ENCODE assay signal across 11 mouse cellular contexts in the genomic region with DNA sequence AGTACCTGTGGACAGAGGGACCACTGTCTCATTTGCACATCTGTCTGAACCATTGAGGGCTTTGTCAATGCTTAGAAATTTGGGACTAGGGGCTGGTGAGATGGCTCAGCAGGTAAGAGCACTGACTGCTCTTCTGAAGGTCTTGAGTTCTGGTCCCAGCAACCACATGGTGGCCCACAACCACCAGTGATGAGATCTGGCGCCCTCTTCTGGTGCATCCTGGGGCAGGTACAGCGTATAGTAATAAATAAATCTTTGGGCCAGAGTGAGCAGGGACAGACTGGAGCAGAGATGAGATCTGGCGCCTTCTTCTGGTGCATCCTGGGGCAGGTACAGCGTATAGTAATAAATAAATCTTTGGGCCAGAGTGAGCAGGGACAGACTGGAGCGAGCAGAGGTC. TPM values are rescaled to one million over a fixed set of nuclear protein-coding genes. Genes with fewer than 3 reads are reported as not detected.
DNase-seq lines count a peak whose midpoint lies in the region; ATAC-seq and TF ChIP-seq lines count a peak whose summit lies in the region.
"Not testable (repeated sequence)": the region's sequence is repeated elsewhere in the genome, so short reads cannot be mapped to it uniquely, and the experiment has no call there.
"Had no signal": no experiment of that assay in that cellular context is flagged by ENCODE, and none has a peak within 500 bp of the region (broad histone marks: within the 10 kb centered on the region; RNA-seq: fewer than 3 reads in every experiment).

No protein-coding gene starts in this region.

- not testable (repeated sequence) for H3K27ac ChIP-seq in forebrain, postnatal 0 days (ENCODE audit: low read depth, low read length); intestine, embryonic 16.5 days (ENCODE audit: low read length); liver, adult 2 months (replicated peaks; ENCODE audit: insufficient read depth, low read depth, low read length)

- H3K79me2 ChIP-seq in liver, adult 2 months (ENCODE audit: control insufficient read depth, insufficient read depth, low read length) = not testable (repeated sequence)

- H3K4me3 ChIP-seq in forebrain, postnatal 0 days (ENCODE audit: low read depth, low read length); intestine, embryonic 16.5 days (ENCODE audit: low read length); liver, adult 2 months (ENCODE audit: insufficient read depth, low read depth, low read length): not testable (repeated sequence)

- not testable (repeated sequence) for TF ChIP-seq POLR2A in liver, adult 2 months (IDR thresholded peaks at IDR 0.05; ENCODE audit: extremely low read depth, insufficient read depth, low read length)

- not testable (repeated sequence) for H3K4me2 ChIP-seq in forebrain, postnatal 0 days (ENCODE audit: low read depth); intestine, embryonic 16.5 days (ENCODE audit: low read depth, low read length)

- DNase-seq in CD4-positive helper T cell, adult 2 months (ENCODE audit: low read depth, low spot score) = peak; percentile 35
- DNase-seq in NIH3T3 (ENCODE audit: low read depth) = peak; percentile 28
- DNase-seq in forebrain, postnatal 0 days; liver, adult 2 months (ENCODE audit: extremely low read depth, low read depth, low spot score): not testable (repeated sequence)
- peak; percentile 58 for DNase-seq in naive thymus-derived CD4-positive, alpha-beta T cell, adult 2 months (ENCODE audit: low read depth)
- peak; percentile 12 for DNase-seq in thymus, postnatal 0 days (ENCODE audit: low spot score)

- 79% methylated on average over 5 of the region's 5 CpGs for WGBS in forebrain, postnatal 0 days
- 82% methylated on average over 5 of the region's 5 CpGs for WGBS in intestine, embryonic 16.5 days
- WGBS in liver, adult 2 months = 87% methylated on average over 5 of the region's 5 CpGs

- not testable (repeated sequence) for H3K9ac ChIP-seq in forebrain, postnatal 0 days; intestine, embryonic 16.5 days (ENCODE audit: low read depth, low read length); liver, adult 2 months (ENCODE audit: low read depth, low read length)

- H3K4me1 ChIP-seq in forebrain, postnatal 0 days (ENCODE audit: insufficient read depth) = not testable (repeated sequence)
- peaks cover 12% of the 10 kb centered on the region; the same call in 1 of the 2 replicates for H3K4me1 ChIP-seq in intestine, embryonic 16.5 days (ENCODE audit: control insufficient read depth, insufficient read depth, low read length)
- peaks cover 24% of the 10 kb centered on the region for H3K4me1 ChIP-seq in liver, adult 2 months (ENCODE audit: control insufficient read depth, insufficient read depth, low read length)

- TF ChIP-seq CTCF in forebrain, postnatal 0 days (IDR thresholded peaks at IDR 0.05; ENCODE audit: low read depth) = peak; percentile 16; the same call in 1 of the 2 replicates
- TF ChIP-seq CTCF in liver, adult 2 months (IDR thresholded peaks at IDR 0.05; ENCODE audit: low read depth, low read length) = peak; percentile 41

- H3K36me3 ChIP-seq in forebrain, postnatal 0 days (ENCODE audit: insufficient read depth); intestine, embryonic 16.5 days (ENCODE audit: control insufficient read depth, insufficient read depth, low read length); liver, adult 2 months (ENCODE audit: control insufficient read depth, insufficient read depth, low read length): not testable (repeated sequence)

- not testable (repeated sequence) for H3K27me3 ChIP-seq in forebrain, postnatal 0 days (ENCODE audit: insufficient read depth, low read length); intestine, embryonic 16.5 days (replicated peaks; ENCODE audit: control insufficient read depth, insufficient read depth, low read length); liver, adult 2 months (ENCODE audit: control insufficient read depth, insufficient read depth, low read length)

- H3K9me3 ChIP-seq in forebrain, postnatal 0 days (ENCODE audit: low read length); intestine, embryonic 16.5 days (ENCODE audit: control insufficient read depth, low read length): not testable (repeated sequence)

- not testable (repeated sequence) for ATAC-seq in forebrain, postnatal 0 days
- ATAC-seq in intestine, embryonic 16.5 days = 0 out of 2 replicates have a peak, but pooled peaks have one; percentile 26

RNA-seq across cellular contexts. Expression of gene Trib3, which starts 15.1 kb away (rescaled TPM):
- 2.0 and 2.2 TPM in 2 replicates for total RNA-seq in forebrain, postnatal 0 days (2014; rRNA removed)
- polyA plus RNA-seq in forebrain, postnatal 0 days (2015; fragmentation: Nextera tagmentation; extraction: Ambion mirVana) = 1.3 and 1.4 TPM in 2 replicates
- polyA plus RNA-seq in intestine, embryonic 16.5 days (2015; fragmentation: Nextera tagmentation; extraction: Ambion mirVana) = 4.4 and 7.1 TPM in 2 replicates
- total RNA-seq in liver, adult 2 months (2014; rRNA removed) = 14.7 and 16.2 TPM in 2 replicates
- polyA plus RNA-seq in liver, adult 2 months (2012; rRNA removed) = 4.9 and 5.4 TPM in 2 replicates
- polyA plus RNA-seq in thymus, postnatal 0 days (2015; fragmentation: Nextera tagmentation; extraction: Ambion mirVana) = 1.4 and 1.6 TPM in 2 replicates
- total RNA-seq: granulocyte monocyte progenitor cell, adult 5-6 weeks had no signal

RNA-seq across cellular contexts. Expression of gene Nrsn2, which starts 17.5 kb away (rescaled TPM):
- 30.9 and 43.7 TPM in 2 replicates for total RNA-seq in forebrain, postnatal 0 days (2014; rRNA removed)
- 32.0 and 52.1 TPM in 2 replicates for polyA plus RNA-seq in forebrain, postnatal 0 days (2015; fragmentation: Nextera tagmentation; extraction: Ambion mirVana)
- polyA plus RNA-seq in intestine, embryonic 16.5 days (2015; fragmentation: Nextera tagmentation; extraction: Ambion mirVana) = 2.5 and 2.7 TPM in 2 replicates
- total RNA-seq in liver, adult 2 months (2014; rRNA removed) = not detected in 2 replicates
- polyA plus RNA-seq in liver, adult 2 months (2012; rRNA removed) = not detected in 2 replicates
- not detected in 2 replicates for polyA plus RNA-seq in thymus, postnatal 0 days (2015; fragmentation: Nextera tagmentation; extraction: Ambion mirVana)
- total RNA-seq: granulocyte monocyte progenitor cell, adult 5-6 weeks; heart, postnatal 10 days had no signal
- polyA plus RNA-seq: CD4-positive, CD25-positive, alpha-beta regulatory T cell, adult 4 months; lung, adult 2 months had no signal

RNA-seq across cellular contexts. Expression of gene Rbck1, which starts 26.5 kb away (rescaled TPM):
- total RNA-seq in forebrain, postnatal 0 days (2014; rRNA removed) = 105 and 108 TPM in 2 replicates
- 88.9 and 90.7 TPM in 2 replicates for polyA plus RNA-seq in forebrain, postnatal 0 days (2015; fragmentation: Nextera tagmentation; extraction: Ambion mirVana)
- polyA plus RNA-seq in intestine, embryonic 16.5 days (2015; fragmentation: Nextera tagmentation; extraction: Ambion mirVana) = 82.5 and 83.2 TPM in 2 replicates
- total RNA-seq in liver, adult 2 months (2014; rRNA removed) = 43.4 and 47.7 TPM in 2 replicates
- 92.8 and 107 TPM in 2 replicates for polyA plus RNA-seq in liver, adult 2 months (2012; rRNA removed)
- polyA plus RNA-seq in thymus, postnatal 0 days (2015; fragmentation: Nextera tagmentation; extraction: Ambion mirVana) = 131 and 138 TPM in 2 replicates

RNA-seq across cellular contexts. Expression of gene Sox12, which starts 38.9 kb away (rescaled TPM):
- 47.1 and 47.8 TPM in 2 replicates for total RNA-seq in forebrain, postnatal 0 days (2014; rRNA removed)
- 10.0 and 11.9 TPM in 2 replicates for polyA plus RNA-seq in forebrain, postnatal 0 days (2015; fragmentation: Nextera tagmentation; extraction: Ambion mirVana)
- 3.5 and 3.6 TPM in 2 replicates for polyA plus RNA-seq in intestine, embryonic 16.5 days (2015; fragmentation: Nextera tagmentation; extraction: Ambion mirVana)
- 0.18 and 0.40 TPM in 2 replicates for total RNA-seq in liver, adult 2 months (2014; rRNA removed)
- polyA plus RNA-seq in liver, adult 2 months (2012; rRNA removed) = 1.7 and 1.9 TPM in 2 replicates
- 0.91 and 1.2 TPM in 2 replicates for polyA plus RNA-seq in thymus, postnatal 0 days (2015; fragmentation: Nextera tagmentation; extraction: Ambion mirVana)

RNA-seq across cellular contexts. Expression of gene Zcchc3, which starts 55.9 kb away (rescaled TPM):
- total RNA-seq in forebrain, postnatal 0 days (2014; rRNA removed) = 10.5 and 16.4 TPM in 2 replicates
- 13.5 and 15.4 TPM in 2 replicates for polyA plus RNA-seq in forebrain, postnatal 0 days (2015; fragmentation: Nextera tagmentation; extraction: Ambion mirVana)
- 20.7 and 21.2 TPM in 2 replicates for polyA plus RNA-seq in intestine, embryonic 16.5 days (2015; fragmentation: Nextera tagmentation; extraction: Ambion mirVana)
- 0.37 and 0.47 TPM in 2 replicates for total RNA-seq in liver, adult 2 months (2014; rRNA removed)
- polyA plus RNA-seq in liver, adult 2 months (2012; rRNA removed) = 0.40 and 0.44 TPM in 2 replicates
- 7.2 and 7.4 TPM in 2 replicates for polyA plus RNA-seq in thymus, postnatal 0 days (2015; fragmentation: Nextera tagmentation; extraction: Ambion mirVana)
